Mouse (Mus musculus) C2C12 (cell line): Measurements from ENCODE around the gene Lsm12.

Source experiments
- CEBPB ChIP-seq: IDR thresholded peaks from one replicate; pipeline ENCODE4 v1.6.1; 2011; ENCODE audit warnings: low read depth, mild to moderate bottlenecking, control low read depth, moderate library complexity
- CTCF ChIP-seq: IDR thresholded peaks from one replicate; pipeline ENCODE4 v1.5.1; 2011; ENCODE audit not compliant: control insufficient read depth, insufficient read depth, insufficient read length
- FOSL1 ChIP-seq: IDR thresholded peaks from one replicate; pipeline ENCODE4 v1.8.0; 2011; ENCODE audit warnings: mild to moderate bottlenecking, low read length; ENCODE audit not compliant: poor library complexity, insufficient read depth, severe bottlenecking
- MAX ChIP-seq: IDR thresholded peaks from one replicate; pipeline ENCODE4 v1.6.1; 2011; ENCODE audit warnings: mild to moderate bottlenecking, control low read depth
- MYOD1 ChIP-seq: IDR thresholded peaks from one replicate; pipeline ENCODE4 v1.6.1; 2011; ENCODE audit warnings: low read depth; ENCODE audit not compliant: control insufficient read depth, insufficient read length
- USF1 ChIP-seq: IDR thresholded peaks from one replicate; pipeline ENCODE4 v1.6.1; 2011; ENCODE audit warnings: low read depth, mild to moderate bottlenecking, control low read depth, moderate library complexity

GRCm38 (mm10) chr11:102228191-102228545 is 43.1 kb upstream of the Lsm12 start:
- TF ChIP-seq CTCF (no peak), MYOD1 (no peak), MAX (no peak), CEBPB (no peak), FOSL1 (no peak), USF1 (no peak)
